Mouse (Mus musculus) stomach, embryonic 15.5 days (tissue): ENCODE measurements around the gene Crygn. TPM values are rescaled to one million over a fixed set of nuclear protein-coding genes. Genes with fewer than 3 reads are reported as not detected.
"Not testable (repeated sequence)": the region's sequence is repeated elsewhere in the genome, so short reads cannot be mapped to it uniquely, and the experiment has no call there.

Experiments used
- ATAC-seq: fragments of 200-750 bp; cut with Nextera tagmentation; 2 replicates; pipeline ENCODE4 v1.8.0; 2017; ENCODE audit warnings: low read depth, moderate number of reproducible peaks, moderate TSS enrichment; ENCODE audit not compliant: insufficient read depth, low FRiP score
- H3K27ac ChIP-seq: fragments of 300-500 bp; sonication (generic); 2 replicates; pipeline ENCODE4 v1.5.1; 2015; ENCODE audit warnings: mild to moderate bottlenecking, inconsistent platforms
- H3K27me3 ChIP-seq: fragments of 300-500 bp; sonication (generic); replicated peaks from 2 replicates; pipeline ENCODE4 v1.6.1; 2015; ENCODE audit warnings: inconsistent platforms
- H3K36me3 ChIP-seq: fragments of 300-500 bp; sonication (generic); 2 replicates; pipeline ENCODE4 v1.6.1; 2015; ENCODE audit warnings: inconsistent platforms
- H3K4me1 ChIP-seq: fragments of 300-500 bp; sonication (generic); 2 replicates; pipeline ENCODE4 v1.6.1; 2015; ENCODE audit warnings: inconsistent platforms
- H3K4me2 ChIP-seq: fragments of 300-500 bp; sonication (generic); 2 replicates; pipeline ENCODE4 v1.6.1; 2015; ENCODE audit warnings: mild to moderate bottlenecking, inconsistent platforms
- H3K4me3 ChIP-seq: fragments of 300-500 bp; sonication (generic); replicated peaks from 2 replicates; pipeline ENCODE4 v1.5.1; 2015; ENCODE audit warnings: inconsistent platforms
- H3K9ac ChIP-seq: fragments of 300-500 bp; sonication (generic); 2 replicates; pipeline ENCODE4 v1.6.1; 2015; ENCODE audit warnings: inconsistent platforms
- H3K9me3 ChIP-seq: fragments of 300-500 bp; sonication (generic); 2 replicates; pipeline ENCODE4 v1.6.1; 2016; ENCODE audit warnings: inconsistent platforms
- WGBS: fragments of 180-500 bp; shearing (Covaris S2); methylation state at CpG from one replicate; pipeline ENCODE4 v1.1.7; 2015; 5-methylcytosine and 5-hydroxymethylcytosine counted together
- polyA plus RNA-seq: library from polyadenylated mRNA; unstranded; fragments of >200 nt; fragmentation: Nextera tagmentation; extraction: Ambion mirVana; gene quantifications from 2 replicates; pipeline ENCODE4 v1.2.1, GENCODE M21; 2015

Crygn gene
- polyA plus RNA-seq, 1 experiment from 2014 or later, result 1.6 TPM

GRCm38 (mm10) chr5:24778843-24779140 is 21.0 kb upstream of the Crygn start:
- no peaks in the 10 kb centered on the region for H3K36me3 ChIP-seq
- H3K4me2 ChIP-seq, result no peak overlapping the region
- H3K27me3 ChIP-seq, result no peaks in the 10 kb centered on the region
- no peaks in the 10 kb centered on the region for H3K4me1 ChIP-seq
- WGBS, result 54% methylated on average over 13 of the region's 13 CpGs
- no peaks in the 10 kb centered on the region for H3K9me3 ChIP-seq
- H3K4me3 ChIP-seq, result no peak overlapping the region
- no peak for ATAC-seq
- no peak overlapping the region for H3K27ac ChIP-seq
- no peak overlapping the region for H3K9ac ChIP-seq

- 24% methylated on average over 17 of the region's 17 CpGs for WGBS
- Histone ChIP-seq H3K27me3 (no peaks in the 10 kb centered on the region), H3K4me3 (no peak overlapping the region), H3K4me1 (no peaks in the 10 kb centered on the region), H3K4me2 (no peak overlapping the region), H3K36me3 (no peaks in the 10 kb centered on the region), H3K9me3 (no peaks in the 10 kb centered on the region), H3K9ac (no peak overlapping the region), H3K27ac (no peak overlapping the region)
- no peak for ATAC-seq
Observed at GRCm38 (mm10) chr5:24778082-24778842, 20.5 kb upstream of the Crygn start.

GRCm38 (mm10) chr5:24776681-24777080 is 18.9 kb upstream of the Crygn start:
- Histone ChIP-seq H3K27me3 (no peaks in the 10 kb centered on the region), H3K4me1 (no peaks in the 10 kb centered on the region), H3K36me3 (no peaks in the 10 kb centered on the region), H3K9ac (no peak overlapping the region), H3K4me3 (no peak overlapping the region), H3K4me2 (no peak overlapping the region), H3K9me3 (no peaks in the 10 kb centered on the region), H3K27ac (no peak overlapping the region)
- no peak for ATAC-seq
- WGBS, result 57% methylated on average over 4 of the region's 4 CpGs

DNA sequence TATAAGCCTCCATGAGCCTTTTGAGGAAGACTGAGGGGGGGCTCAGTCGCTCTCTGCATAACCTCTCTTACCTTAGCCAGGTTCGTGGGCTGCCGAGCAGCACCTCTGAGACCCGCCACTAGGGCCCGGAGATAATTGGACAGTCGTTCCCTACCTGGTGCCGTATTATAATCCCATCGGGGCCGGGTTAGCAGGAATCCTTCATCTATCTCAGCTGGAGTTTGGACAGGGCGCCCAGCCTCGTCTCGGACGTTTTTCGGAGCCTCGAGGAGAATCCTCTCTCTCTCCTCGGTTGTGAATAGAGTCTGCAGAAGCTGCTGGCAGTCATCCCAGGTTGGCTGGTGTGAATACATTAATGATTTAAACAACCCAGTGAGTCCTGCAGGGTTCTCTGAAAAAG is 16.7 kb upstream of the Crygn start:
- H3K4me2 ChIP-seq, H3K36me3 ChIP-seq, H3K4me1 ChIP-seq, H3K4me3 ChIP-seq, ATAC-seq, H3K9me3 ChIP-seq, H3K27ac ChIP-seq, H3K27me3 ChIP-seq, H3K9ac ChIP-seq: not testable (repeated sequence)
- WGBS, result 82% methylated on average over 16 of the region's 16 CpGs

- no peaks in the 10 kb centered on the region for H3K36me3 ChIP-seq
- no peak overlapping the region for H3K9ac ChIP-seq
- H3K27ac ChIP-seq, result no peak overlapping the region
- H3K9me3 ChIP-seq, result no peaks in the 10 kb centered on the region
- no peak overlapping the region for H3K4me3 ChIP-seq
- H3K4me2 ChIP-seq, result no peak overlapping the region
- no peak for ATAC-seq
- no peaks in the 10 kb centered on the region for H3K27me3 ChIP-seq
- 62% methylated on average over 3 of the region's 3 CpGs for WGBS
- peaks cover 11% of the 10 kb centered on the region for H3K4me1 ChIP-seq
Observed at GRCm38 (mm10) chr5:24756931-24757330, 877 bp downstream of the Crygn start.

- H3K9me3 ChIP-seq, result no peaks in the 10 kb centered on the region
- 6% methylated on average over 2 of the region's 2 CpGs for WGBS
- no peaks in the 10 kb centered on the region for H3K36me3 ChIP-seq
- H3K27ac ChIP-seq, result peak overlapping the region; percentile 93
- no peak overlapping the region for H3K9ac ChIP-seq
- H3K27me3 ChIP-seq, result no peaks in the 10 kb centered on the region
- peak overlapping the region; percentile 56; the same call in 1 of the 2 replicates for H3K4me3 ChIP-seq
- H3K4me1 ChIP-seq, result peaks cover 31% of the 10 kb centered on the region
- ATAC-seq, result no peak; the same call in 1 of the 2 replicates
- H3K4me2 ChIP-seq, result peak overlapping the region; percentile 89
Observed at GRCm38 (mm10) chr5:24752175-24752498, 5.7 kb downstream of the Crygn start.

- H3K4me3 ChIP-seq, result peak overlapping the region; percentile 56
- H3K27ac ChIP-seq, result peak overlapping the region; percentile 93
- 2% methylated on average over 24 of the region's 25 CpGs for WGBS
- peak; percentile 68 for ATAC-seq
- H3K27me3 ChIP-seq, result no peaks in the 10 kb centered on the region
- no peaks in the 10 kb centered on the region for H3K9me3 ChIP-seq
- no peaks in the 10 kb centered on the region for H3K36me3 ChIP-seq
- peak overlapping the region; percentile 89 for H3K4me2 ChIP-seq
- peak overlapping the region; percentile 57 for H3K9ac ChIP-seq
- peaks cover 32% of the 10 kb centered on the region for H3K4me1 ChIP-seq
Observed at GRCm38 (mm10) chr5:24751305-24752174, 6.3 kb downstream of the Crygn start.

DNA sequence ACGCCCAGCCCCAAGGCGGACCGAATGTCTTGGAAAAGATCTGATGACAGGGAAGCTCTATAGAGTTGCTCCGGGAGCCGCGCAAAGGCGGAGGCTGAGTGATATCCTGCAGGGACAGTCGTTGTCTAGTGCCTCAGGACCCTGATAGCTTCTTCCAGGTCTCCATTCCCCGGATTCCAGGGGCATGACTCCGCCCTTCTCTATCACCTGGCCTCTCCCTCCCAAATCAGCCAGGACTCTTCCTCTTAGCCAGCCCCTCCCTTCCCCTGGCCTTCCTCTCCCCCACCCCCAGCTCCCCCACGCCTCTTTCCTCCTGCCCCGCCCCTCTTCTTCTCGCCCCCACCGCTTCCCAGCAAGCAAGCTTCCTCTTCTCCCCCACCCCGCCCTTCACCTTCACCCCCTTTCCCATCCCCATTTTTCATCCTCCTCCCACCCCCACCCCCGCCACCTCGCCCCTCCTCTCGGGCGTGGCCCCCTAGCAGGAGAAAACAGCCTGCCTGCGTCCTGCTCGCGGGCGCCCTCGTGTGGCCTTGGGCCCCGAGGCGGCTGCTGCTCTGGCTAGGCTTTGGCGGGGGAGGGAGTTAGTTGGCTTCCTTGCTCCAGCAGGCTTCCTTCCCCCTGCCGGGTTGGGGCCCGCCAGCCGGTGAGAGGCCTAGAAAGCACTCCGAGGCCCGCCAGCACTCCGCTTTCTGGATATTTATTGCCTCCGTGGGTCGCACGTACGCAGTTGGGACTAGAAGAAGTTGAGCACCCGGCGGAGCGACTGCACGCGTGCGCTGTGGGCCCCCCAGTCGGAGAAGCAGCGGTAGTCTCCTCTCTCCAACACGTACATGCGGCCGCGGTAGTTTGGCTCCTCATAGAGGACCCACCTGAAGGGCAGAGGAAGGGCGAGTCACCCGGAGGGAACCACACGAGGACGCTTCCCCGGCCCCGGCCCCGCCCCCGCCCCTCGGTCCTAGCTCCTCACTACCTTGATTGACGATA is 7.2 kb downstream of the Crygn start:
- H3K4me2 ChIP-seq, result peak overlapping the region; percentile 89
- H3K4me3 ChIP-seq, result peak overlapping the region; percentile 56
- H3K4me1 ChIP-seq, result peaks cover 32% of the 10 kb centered on the region
- WGBS, result under 1% methylated on average over 56 of the region's 59 CpGs
- peak overlapping the region; percentile 57 for H3K9ac ChIP-seq
- H3K36me3 ChIP-seq, result no peaks in the 10 kb centered on the region
- H3K9me3 ChIP-seq, result no peaks in the 10 kb centered on the region
- H3K27ac ChIP-seq, result peak overlapping the region; percentile 93
- ATAC-seq, result peak; percentile 59
- H3K27me3 ChIP-seq, result no peaks in the 10 kb centered on the region

GRCm38 (mm10) chr5:24749731-24750130 is 8.1 kb downstream of the Crygn start:
- peak overlapping the region; percentile 56 for H3K4me3 ChIP-seq
- H3K36me3 ChIP-seq, result no peaks in the 10 kb centered on the region
- no peaks in the 10 kb centered on the region for H3K27me3 ChIP-seq
- ATAC-seq, result no peak
- H3K27ac ChIP-seq, result no peak overlapping the region
- H3K4me1 ChIP-seq, result peaks cover 27% of the 10 kb centered on the region
- H3K9me3 ChIP-seq, result no peaks in the 10 kb centered on the region
- peak overlapping the region; percentile 89 for H3K4me2 ChIP-seq
- WGBS, result 52% methylated on average over 5 of the region's 5 CpGs
- H3K9ac ChIP-seq, result no peak overlapping the region

- 24% methylated on average over 6 of the region's 6 CpGs for WGBS
- Histone ChIP-seq H3K9me3 (no peaks in the 10 kb centered on the region), H3K36me3 (no peaks in the 10 kb centered on the region), H3K27ac (peak overlapping the region; percentile 31; the same call in 1 of the 2 replicates), H3K9ac (no peak overlapping the region), H3K4me1 (peaks cover 27% of the 10 kb centered on the region), H3K4me3 (no peak overlapping the region), H3K4me2 (no peak overlapping the region), H3K27me3 (no peaks in the 10 kb centered on the region)
- no peak for ATAC-seq
Observed at GRCm38 (mm10) chr5:24747533-24747932, 10.3 kb downstream of the Crygn start.

GRCm38 (mm10) chr5:24743956-24744355 is 13.9 kb downstream of the Crygn start:
- Histone ChIP-seq H3K9me3 (no peaks in the 10 kb centered on the region), H3K27me3 (no peaks in the 10 kb centered on the region), H3K9ac (no peak overlapping the region), H3K4me2 (no peak overlapping the region), H3K27ac (no peak overlapping the region), H3K36me3 (no peaks in the 10 kb centered on the region), H3K4me3 (no peak overlapping the region), H3K4me1 (peaks cover 25% of the 10 kb centered on the region)
- ATAC-seq, result no peak
- WGBS, result 87% methylated on average over 10 of the region's 10 CpGs
